Mouse (Mus musculus): Measurements from ENCODE around the gene Trpc2.

Trpc2 gene

DNA sequence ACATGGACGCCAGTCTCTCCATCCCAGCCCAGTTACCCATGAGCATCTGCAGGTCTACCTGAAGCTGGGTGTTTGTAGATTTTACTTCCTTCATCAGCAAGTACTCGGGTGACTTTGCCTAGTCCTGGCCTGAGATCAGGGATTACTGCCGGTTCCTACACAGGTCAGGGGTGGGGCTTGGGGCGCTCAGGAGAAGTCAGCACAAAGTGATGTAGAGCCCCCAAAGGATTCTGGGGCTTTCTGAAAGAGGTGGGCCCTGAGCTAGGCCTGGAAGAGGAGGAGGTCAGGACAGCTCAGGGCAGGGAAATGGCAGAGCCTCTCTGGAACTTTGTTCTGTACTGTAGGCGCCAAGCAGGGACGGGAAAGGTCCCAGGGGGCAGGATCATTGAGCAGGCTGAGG, 19.8 kb downstream of the Trpc2 start:
- no peak for DNase-seq (ENCODE audit: low spot score)

DNA sequence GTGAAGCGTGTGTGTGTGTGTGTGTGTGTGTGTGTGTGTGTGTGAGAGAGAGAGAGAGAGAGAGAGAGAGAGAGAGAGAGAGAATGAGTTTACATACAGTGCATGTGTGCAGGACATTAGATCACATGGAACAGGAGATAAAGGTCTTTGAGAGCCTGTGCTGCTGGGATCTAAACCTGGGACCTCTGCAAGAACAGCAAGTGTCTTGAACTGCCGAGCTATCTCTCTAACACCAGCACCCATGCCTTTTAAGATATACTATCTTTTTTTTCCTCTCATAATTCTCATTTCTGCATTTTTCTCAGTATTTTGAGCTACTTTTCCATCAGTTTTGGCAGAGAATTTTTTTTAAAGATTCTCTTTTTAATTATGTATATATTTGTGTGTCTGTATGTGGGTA, 20.6 kb downstream of the Trpc2 start:
- DNase-seq (ENCODE audit: low spot score): no peak

DNA sequence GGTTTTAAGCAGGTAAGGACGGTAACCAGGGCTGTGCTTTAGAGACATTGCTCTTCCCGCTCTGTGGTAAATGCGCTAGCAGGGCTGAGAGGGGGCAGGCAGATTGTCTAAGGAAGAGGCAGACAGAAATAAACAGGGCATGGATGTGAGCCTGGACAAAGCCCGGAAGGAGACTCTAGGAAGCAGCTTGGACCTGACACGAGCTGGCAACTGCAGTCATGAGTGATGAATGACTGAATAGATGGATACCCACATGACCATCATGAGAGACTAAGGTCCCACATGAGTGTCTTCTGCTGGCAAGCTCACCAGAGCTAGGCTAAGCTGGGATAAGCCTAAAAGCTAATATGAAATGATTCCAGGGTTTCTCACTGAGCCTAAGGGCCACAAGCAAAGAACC, 21.2 kb downstream of the Trpc2 start:
- DNase-seq (ENCODE audit: low spot score): no peak

DNA sequence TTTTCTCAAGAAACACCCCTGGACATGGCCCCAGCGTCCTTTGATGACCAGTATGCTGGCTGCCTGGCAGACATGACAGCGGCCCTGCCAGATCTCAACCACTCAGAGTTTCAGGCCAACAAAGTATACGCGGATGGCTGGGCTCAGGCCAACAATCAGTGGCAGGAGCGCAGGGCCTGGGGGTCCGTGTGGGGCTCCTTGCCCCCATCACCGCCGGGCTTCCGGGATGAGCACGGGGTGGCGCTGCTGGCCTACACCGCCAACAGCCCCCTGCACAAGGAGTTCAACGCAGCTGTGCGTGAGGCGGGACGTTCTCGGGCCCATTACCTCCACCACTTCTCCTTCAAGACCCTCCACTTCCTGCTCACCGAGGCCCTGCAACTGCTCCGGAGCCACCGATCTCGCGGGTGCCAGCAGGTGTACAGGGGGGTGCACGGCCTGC, 23.8 kb downstream of the Trpc2 start:
- peak; percentile 33 for DNase-seq (ENCODE audit: low spot score)

DNA sequence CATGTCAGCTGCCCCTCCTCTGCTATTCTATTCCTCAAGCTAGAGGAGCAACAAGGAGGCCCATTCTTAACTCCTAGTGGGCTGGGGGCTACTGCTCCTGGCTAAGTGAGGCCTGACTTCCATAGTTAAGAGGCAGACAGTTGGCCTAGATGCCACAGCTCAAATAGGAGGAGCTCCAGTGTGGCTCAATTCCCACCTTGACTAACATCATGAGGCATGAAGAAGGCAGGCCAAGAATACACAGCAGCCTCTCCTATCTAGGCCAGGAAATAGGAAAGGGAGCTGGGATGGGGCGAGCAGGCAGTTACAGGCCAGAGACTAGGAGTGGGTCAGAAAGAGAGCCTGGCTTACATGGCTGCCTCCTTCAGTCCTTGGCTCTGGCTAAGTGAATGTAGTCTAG, 25.3 kb downstream of the Trpc2 start:
- DNase-seq (ENCODE audit: low spot score): no peak

DNA sequence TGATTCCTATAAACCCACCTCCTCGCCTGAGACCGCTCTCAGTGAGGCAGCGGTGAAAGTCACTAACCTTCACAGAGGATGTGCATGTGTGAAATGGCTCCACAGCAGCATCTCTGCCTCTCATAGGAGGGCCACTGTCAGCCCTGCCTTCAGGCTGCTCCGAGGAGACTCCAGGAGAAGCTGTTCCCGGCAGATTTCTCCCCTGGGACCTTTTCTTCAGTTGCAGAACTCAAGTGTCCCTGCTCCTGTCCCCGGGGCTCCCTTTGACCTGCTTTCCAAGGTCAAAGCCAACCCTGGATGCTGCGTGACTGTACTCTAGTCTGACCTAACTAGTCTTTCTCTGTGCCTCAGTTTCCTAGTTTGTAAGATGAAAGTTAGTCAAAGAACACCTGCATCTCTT, 26.3 kb downstream of the Trpc2 start, which contains the start of gene Art5:
Gene Art5 (minus strand): TSS at position 319 of the 400 bp plus-strand sequence.
- no peak for DNase-seq (ENCODE audit: low spot score)

DNA sequence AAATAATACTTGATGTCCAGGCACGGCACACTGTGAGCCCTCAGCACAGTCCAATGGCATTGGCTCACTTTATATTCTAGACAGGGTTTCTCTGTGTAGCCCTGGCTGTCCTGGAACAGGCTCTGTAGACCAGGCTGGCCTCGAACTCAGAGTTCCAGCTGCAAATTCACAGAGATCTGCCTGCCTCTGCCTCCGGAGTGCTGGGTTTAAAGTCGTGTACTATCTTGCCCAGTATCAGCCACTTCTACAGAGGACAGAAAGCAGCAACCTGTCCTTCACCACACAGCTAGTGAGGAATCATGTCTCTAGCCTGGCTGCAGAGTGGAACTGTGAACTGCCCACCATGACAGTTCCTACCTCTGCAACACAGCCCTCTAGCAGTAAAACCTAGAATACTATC, 26.8 kb downstream of the Trpc2 start:
- no peak for DNase-seq (ENCODE audit: low spot score)

DNA sequence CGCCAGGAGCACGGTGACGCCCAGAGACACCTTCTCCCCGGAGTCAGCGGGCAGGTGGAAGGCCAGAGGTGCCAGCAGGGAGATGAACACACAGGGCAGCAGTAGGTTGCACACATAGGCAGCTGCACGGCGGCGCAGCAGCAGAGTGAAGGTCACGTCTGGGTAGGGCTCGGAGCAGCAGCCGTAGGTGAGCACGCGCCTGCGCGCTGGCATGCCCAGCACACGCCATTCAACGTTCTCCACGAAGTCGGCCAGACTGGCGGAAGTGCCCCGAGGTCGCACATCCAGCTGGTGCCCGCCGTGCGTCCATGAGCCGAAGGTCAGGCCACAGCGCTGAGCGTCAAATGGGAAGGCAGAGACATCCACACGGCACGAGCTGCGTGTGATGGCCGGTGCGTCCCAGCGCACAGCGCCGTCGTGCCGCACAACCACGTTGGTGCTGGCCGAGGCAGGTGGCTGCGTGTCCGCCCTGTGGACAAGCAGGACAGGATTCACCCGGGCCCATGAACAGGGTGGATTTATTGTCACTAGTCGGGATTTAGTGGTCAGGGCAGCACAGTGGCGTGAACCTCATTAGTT, 30.3 kb downstream of the Trpc2 start:
- DNase-seq (ENCODE audit: low spot score): no peak

DNA sequence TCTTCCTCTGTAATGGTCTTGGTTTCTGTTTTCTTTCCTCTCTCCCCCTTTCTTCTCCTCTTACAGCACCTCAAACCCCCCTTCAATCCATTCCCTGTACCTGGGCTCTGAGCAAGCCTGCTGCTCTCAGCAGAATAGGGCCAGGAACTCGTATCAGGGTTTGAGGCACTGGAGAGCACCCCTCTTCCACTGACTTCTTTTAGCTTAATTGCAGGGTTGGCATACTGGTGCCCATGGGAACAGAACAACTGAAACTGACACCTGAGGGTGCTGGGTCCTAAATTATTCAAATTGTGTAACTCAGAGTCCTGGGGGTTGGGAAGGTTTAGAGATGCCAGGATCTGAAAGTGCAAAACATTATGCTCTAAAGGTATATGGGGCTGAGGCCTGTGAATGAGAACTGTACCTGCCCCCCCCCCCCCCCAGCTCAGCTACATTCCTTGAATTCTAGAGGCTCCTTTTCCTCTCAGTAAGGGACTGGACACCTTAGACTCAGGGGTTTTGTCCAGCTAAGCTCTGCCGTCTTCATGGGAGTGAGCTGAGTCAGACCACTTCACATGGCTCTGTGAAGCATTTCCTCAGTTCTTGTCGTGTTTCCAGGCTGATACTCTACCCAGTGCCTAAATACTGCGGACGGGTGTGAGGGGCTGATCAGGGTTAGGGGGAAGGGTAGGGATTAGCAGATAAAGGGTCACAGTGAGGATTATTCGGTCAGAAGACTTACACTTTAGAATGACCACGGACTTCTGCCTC, 33.8 kb downstream of the Trpc2 start, which contains the start of gene Chrna10:
Gene Chrna10 (minus strand): TSS at position 250 of the 753 bp plus-strand sequence.
- DNase-seq (ENCODE audit: low spot score): no peak

DNA sequence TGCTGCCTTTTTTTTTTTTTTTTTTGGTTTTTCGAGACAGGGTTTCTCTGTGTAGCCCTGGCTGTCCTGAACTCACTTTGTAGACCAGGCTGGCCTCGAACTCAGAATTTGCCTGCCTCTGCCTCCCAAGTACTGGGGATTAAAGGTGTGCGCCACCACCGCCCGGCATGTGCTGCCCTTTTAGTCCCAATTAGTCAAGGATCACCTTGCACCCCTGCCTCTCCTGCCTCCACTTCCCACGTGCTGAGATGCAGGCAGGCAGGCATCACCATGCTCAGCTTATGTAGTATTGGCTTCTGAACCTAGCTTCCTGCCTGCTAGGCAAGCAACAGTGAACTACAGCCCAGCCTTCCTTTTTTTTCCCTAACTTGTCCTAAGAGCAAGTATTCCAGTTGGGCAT, 34.5 kb downstream of the Trpc2 start:
- no peak for DNase-seq (ENCODE audit: low spot score)

DNA sequence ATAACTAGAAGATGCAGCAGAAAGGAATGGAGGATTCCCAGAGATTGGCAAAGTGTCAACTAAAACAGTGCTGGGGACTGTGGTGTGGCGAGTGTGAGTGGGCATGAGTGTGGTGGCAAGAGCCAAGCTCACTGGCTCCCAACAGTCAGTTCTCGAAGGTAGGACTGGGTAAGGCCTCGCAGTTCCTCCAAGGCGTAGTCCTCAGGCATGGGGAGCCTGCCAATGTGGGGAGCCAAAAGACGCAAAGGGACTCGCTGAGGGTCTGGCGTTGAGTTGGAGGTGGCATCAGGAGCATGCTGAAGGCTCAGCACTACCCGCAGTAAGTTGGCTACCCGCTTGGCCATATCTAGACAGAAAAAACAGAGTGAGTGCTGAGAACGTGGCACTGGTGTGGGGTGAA, 37.4 kb downstream of the Trpc2 start:
- no peak for DNase-seq (ENCODE audit: low spot score)

DNA sequence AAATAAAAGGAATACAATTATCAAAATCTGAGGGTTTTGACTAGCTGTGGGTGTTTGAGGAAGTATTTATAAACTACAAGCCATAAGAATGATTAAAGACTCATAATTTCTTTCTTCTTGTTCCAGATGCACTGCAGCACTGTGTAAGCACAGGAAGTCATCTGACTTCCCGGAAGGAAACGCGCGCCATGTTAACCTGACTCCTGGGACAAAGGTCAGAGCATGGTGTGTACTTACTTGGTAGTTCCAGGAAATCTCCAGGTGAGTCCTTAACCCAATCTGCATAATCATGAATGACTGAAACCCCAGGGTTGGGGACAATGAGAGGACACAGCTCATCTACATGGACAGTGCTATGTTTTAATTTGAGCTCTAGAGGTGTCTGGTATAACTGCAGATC, 49.5 kb downstream of the Trpc2 start:
- no peak for DNase-seq (ENCODE audit: low spot score)

DNA sequence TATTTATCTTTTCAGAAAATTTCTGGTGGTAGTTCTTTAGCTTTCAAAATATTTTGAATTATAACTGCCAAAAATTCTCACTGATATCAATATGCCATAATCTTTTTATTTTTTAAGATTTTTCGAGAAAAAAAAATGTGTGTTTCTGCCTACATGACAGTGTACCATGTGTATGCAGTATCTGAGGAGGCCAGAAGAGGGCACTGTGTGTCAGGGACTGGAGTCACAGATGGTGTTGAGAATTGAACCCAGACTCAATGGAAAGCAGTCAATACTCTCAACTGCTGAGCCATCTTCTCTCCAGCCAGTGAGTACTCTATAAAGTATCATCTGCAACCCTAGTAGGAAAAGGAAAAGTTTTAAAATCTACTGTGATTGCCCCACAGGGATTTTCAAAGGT, 54.5 kb downstream of the Trpc2 start:
- DNase-seq (ENCODE audit: low spot score): peak; percentile 72

DNA sequence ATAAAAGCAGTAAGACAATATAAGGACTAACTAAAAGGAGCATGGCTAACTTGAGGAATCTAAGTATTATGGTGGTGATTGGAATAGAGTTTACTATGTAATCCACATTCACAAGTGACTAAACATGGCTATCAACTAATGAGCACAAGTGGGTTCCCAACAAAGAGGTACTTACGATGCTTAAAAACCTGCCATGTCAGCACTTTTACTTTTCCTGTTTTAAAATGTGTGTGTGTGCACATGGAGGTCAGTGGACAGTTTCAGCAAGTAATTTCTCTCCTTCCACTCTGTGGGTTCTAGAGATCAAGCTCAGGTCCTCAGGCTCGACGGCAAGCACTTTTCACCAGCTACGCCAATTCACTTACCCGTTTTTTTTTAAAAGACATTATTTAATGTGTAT, 55.0 kb downstream of the Trpc2 start:
- no peak for DNase-seq (ENCODE audit: low spot score)

Measured in embryo, embryonic 10.5 days (tissue).